Mouse (Mus musculus) intestine, postnatal 0 days (tissue): Measurements from ENCODE around the gene Kcnj10. TPM values are rescaled to one million over a fixed set of nuclear protein-coding genes. Genes with fewer than 3 reads are reported as not detected.

Experiments
- ATAC-seq: fragments of 200-750 bp; cut with Nextera tagmentation; 2 replicates; pipeline ENCODE4 v1.8.0; 2017; ENCODE audit warnings: mild to moderate bottlenecking, moderate TSS enrichment, moderate library complexity
- H3K27ac ChIP-seq: fragments of 300-500 bp; sonication (generic); 2 replicates; pipeline ENCODE4 v1.5.1; 2014; ENCODE audit warnings: mild to moderate bottlenecking, low read depth, low read length, moderate library complexity
- H3K27me3 ChIP-seq: fragments of 300-500 bp; sonication (generic); replicated peaks from 2 replicates; pipeline ENCODE4 v1.6.1; 2014; ENCODE audit warnings: low read length, mixed read lengths; ENCODE audit not compliant: control insufficient read depth, insufficient read depth
- H3K36me3 ChIP-seq: fragments of 300-500 bp; sonication (generic); 2 replicates; pipeline ENCODE4 v1.6.1; 2014; ENCODE audit warnings: mild to moderate bottlenecking, moderate library complexity; ENCODE audit not compliant: control insufficient read depth, insufficient read depth
- H3K4me1 ChIP-seq: fragments of 300-500 bp; sonication (generic); replicated peaks from 2 replicates; pipeline ENCODE4 v1.6.1; 2014; ENCODE audit warnings: antibody characterized with exemption, low read length, mixed read lengths; ENCODE audit not compliant: control insufficient read depth, insufficient read depth
- H3K4me2 ChIP-seq: fragments of 300-500 bp; sonication (generic); replicated peaks from 2 replicates; pipeline ENCODE4 v1.6.1; 2014; ENCODE audit warnings: low read depth, mild to moderate bottlenecking, moderate library complexity
- H3K4me3 ChIP-seq: fragments of 300-500 bp; sonication (generic); 2 replicates; pipeline ENCODE4 v1.5.1; 2014; ENCODE audit warnings: low read depth, low read length
- H3K9ac ChIP-seq: fragments of 300-500 bp; sonication (generic); 2 replicates; pipeline ENCODE4 v1.6.1; 2014; ENCODE audit warnings: mild to moderate bottlenecking, low read depth, low read length
- H3K9me3 ChIP-seq: fragments of 300-500 bp; sonication (generic); 2 replicates; pipeline ENCODE4 v1.6.1; 2016; ENCODE audit warnings: mixed run types; ENCODE audit not compliant: control insufficient read depth
- CTCF ChIP-seq: sonication (generic); IDR thresholded peaks from 2 replicates; pipeline ENCODE4 v1.5.1; 2016; ENCODE audit warnings: low read depth, mild to moderate bottlenecking, control low read depth, antibody characterized with exemption, moderate library complexity
- WGBS: fragments of 180-500 bp; shearing (Covaris S2); extraction: QIAGEN DNeasy Blood & Tissue Kit; methylation state at CpG from one replicate; pipeline ENCODE4 v1.1.7; 2014; 5-methylcytosine and 5-hydroxymethylcytosine counted together
- polyA plus RNA-seq: library from polyadenylated mRNA; unstranded; fragments of >200 nt; fragmentation: Nextera tagmentation; extraction: Ambion mirVana; gene quantifications from 2 replicates; pipeline ENCODE4 v1.2.1, GENCODE M21; 2015

Kcnj10 gene
- polyA plus RNA-seq, 1 experiment from 2014 or later: 0.17 TPM

- Histone ChIP-seq H3K36me3 (peaks cover 15% of the 10 kb centered on the region; the same call in 1 of the 2 replicates), H3K27me3 (peaks cover 30% of the 10 kb centered on the region), H3K4me2 (no peak overlapping the region), H3K4me1 (no peaks in the 10 kb centered on the region), H3K27ac (no peak overlapping the region), H3K4me3 (no peak overlapping the region), H3K9me3 (no peaks in the 10 kb centered on the region), H3K9ac (no peak overlapping the region)
- WGBS: 64% methylated on average over 13 of the region's 13 CpGs
- no peak for ATAC-seq
- TF ChIP-seq CTCF: no peak
Observed at GRCm38 (mm10) chr1:172322725-172323124, 18.3 kb upstream of the Kcnj10 start.

- peaks cover 35% of the 10 kb centered on the region for H3K27me3 ChIP-seq
- TF ChIP-seq CTCF: no peak
- H3K9ac ChIP-seq: no peak overlapping the region
- ATAC-seq: no peak
- H3K4me1 ChIP-seq: no peaks in the 10 kb centered on the region
- no peak overlapping the region for H3K27ac ChIP-seq
- no peak overlapping the region for H3K4me3 ChIP-seq
- peaks cover 9% of the 10 kb centered on the region; the same call in 1 of the 2 replicates for H3K36me3 ChIP-seq
- H3K4me2 ChIP-seq: no peak overlapping the region
- 59% methylated on average over 5 of the region's 5 CpGs for WGBS
- H3K9me3 ChIP-seq: no peaks in the 10 kb centered on the region
Observed at GRCm38 (mm10) chr1:172323298-172323697, 17.7 kb upstream of the Kcnj10 start.

GRCm38 (mm10) chr1:172323801-172324359 is 17.1 kb upstream of the Kcnj10 start:
- no peaks in the 10 kb centered on the region for H3K9me3 ChIP-seq
- H3K4me3 ChIP-seq: no peak overlapping the region
- no peak for TF ChIP-seq CTCF
- no peak overlapping the region for H3K4me2 ChIP-seq
- H3K36me3 ChIP-seq: peaks cover 4% of the 10 kb centered on the region; the same call in 1 of the 2 replicates
- WGBS: 66% methylated on average over 6 of the region's 6 CpGs
- H3K4me1 ChIP-seq: no peaks in the 10 kb centered on the region
- no peak overlapping the region for H3K9ac ChIP-seq
- peaks cover 41% of the 10 kb centered on the region for H3K27me3 ChIP-seq
- no peak for ATAC-seq
- no peak overlapping the region for H3K27ac ChIP-seq

GRCm38 (mm10) chr1:172324725-172325124 is 16.3 kb upstream of the Kcnj10 start:
- Histone ChIP-seq H3K27me3 (peaks cover 49% of the 10 kb centered on the region), H3K36me3 (no peaks in the 10 kb centered on the region), H3K4me1 (no peaks in the 10 kb centered on the region), H3K4me3 (no peak overlapping the region), H3K9me3 (no peaks in the 10 kb centered on the region), H3K27ac (no peak overlapping the region), H3K9ac (no peak overlapping the region), H3K4me2 (no peak overlapping the region)
- TF ChIP-seq CTCF: peak; percentile 94
- 16% methylated on average over 7 of the region's 7 CpGs for WGBS
- peak; percentile 25 for ATAC-seq

GRCm38 (mm10) chr1:172325680-172326535 is 15.1 kb upstream of the Kcnj10 start:
- Histone ChIP-seq H3K4me3 (peak overlapping the region; percentile 40), H3K36me3 (no peaks in the 10 kb centered on the region), H3K27ac (no peak overlapping the region), H3K27me3 (peaks cover 56% of the 10 kb centered on the region), H3K9me3 (no peaks in the 10 kb centered on the region), H3K4me1 (no peaks in the 10 kb centered on the region), H3K4me2 (peak overlapping the region; percentile 71), H3K9ac (no peak overlapping the region)
- 19% methylated on average over 94 of the region's 94 CpGs for WGBS
- peak; percentile 61 for ATAC-seq
- TF ChIP-seq CTCF: peak; percentile 87

- Histone ChIP-seq H3K9me3 (no peaks in the 10 kb centered on the region), H3K4me2 (peak overlapping the region; percentile 71), H3K27ac (no peak overlapping the region), H3K36me3 (no peaks in the 10 kb centered on the region), H3K4me3 (peak overlapping the region; percentile 40), H3K9ac (no peak overlapping the region), H3K4me1 (no peaks in the 10 kb centered on the region), H3K27me3 (peaks cover 56% of the 10 kb centered on the region)
- no peak for ATAC-seq
- no peak for TF ChIP-seq CTCF
- 59% methylated on average over 11 of the region's 11 CpGs for WGBS
Observed at GRCm38 (mm10) chr1:172326684-172327083, 14.3 kb upstream of the Kcnj10 start.
